In the genomic region with DNA sequence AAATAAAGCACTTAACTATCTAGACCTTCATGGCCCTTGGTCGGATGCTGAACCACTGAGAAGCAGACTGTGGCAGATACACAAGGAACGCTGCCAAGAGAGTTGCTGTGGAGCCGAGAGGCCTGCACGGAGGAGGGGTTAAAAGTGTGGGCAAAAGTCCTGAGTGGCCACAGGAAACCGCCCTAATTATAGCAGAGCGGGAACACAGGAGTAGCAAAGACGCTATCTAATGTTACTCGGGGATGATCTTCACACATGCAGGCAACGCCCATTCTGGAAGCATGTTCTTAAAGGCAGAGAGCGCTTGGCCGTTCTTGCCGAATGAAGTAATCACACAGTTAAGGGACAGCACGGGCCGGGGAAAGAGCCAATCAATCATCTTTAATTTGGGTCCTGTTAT, we compare ENCODE assay signal across 11 mouse cellular contexts. TPM values are rescaled to one million over a fixed set of nuclear protein-coding genes. Genes with fewer than 3 reads are reported as not detected.
DNase-seq lines count a peak whose midpoint lies in the region; ATAC-seq and TF ChIP-seq lines count a peak whose summit lies in the region.
"Had no signal": no experiment of that assay in that cellular context is flagged by ENCODE, and none has a peak within 500 bp of the region (broad histone marks: within the 10 kb centered on the region; RNA-seq: fewer than 3 reads in every experiment).

No protein-coding gene starts in this region.

- DNase-seq in forebrain, embryonic 11.5 days (ENCODE audit: low spot score) = no peak
- DNase-seq in kidney, adult 2 months = peak; percentile 62
- DNase-seq in MEL (ENCODE audit: low read depth, low spot score) = peak; percentile 82
- peak; percentile 24 to 39 for DNase-seq in heart, postnatal 14 days
- DNase-seq in spleen, postnatal 4 days (ENCODE audit: low spot score in 2 of 2) = no peak
- no peak for DNase-seq in urinary bladder, adult 2 months (ENCODE audit: low spot score)

- peak; percentile 12 to 58; a peak in 3 of 4 replicates for TF ChIP-seq EP300 in MEL (IDR thresholded peaks at IDR 0.05; ENCODE audit: low read depth in 1 of 2, low read length in 2 of 2)

- no peak overlapping the region for H3K9ac ChIP-seq in forebrain, embryonic 15.5 days (replicated peaks)
- no peak overlapping the region for H3K9ac ChIP-seq in forebrain, embryonic 11.5 days (ENCODE audit: low read length)
- H3K9ac ChIP-seq in kidney, embryonic 16.5 days (replicated peaks; ENCODE audit: low read length) = no peak overlapping the region
- peak overlapping the region; percentile 67 for H3K9ac ChIP-seq in MEL (ENCODE audit: control insufficient read depth, low read depth, low read length, poor library complexity, severe bottlenecking)

- TF ChIP-seq POLR2A in kidney, adult 2 months (IDR thresholded peaks at IDR 0.05; ENCODE audit: low read depth, low read length) = no peak
- TF ChIP-seq POLR2A in MEL (IDR thresholded peaks at IDR 0.05; ENCODE audit: control insufficient read depth in 1 of 2, insufficient read depth in 1 of 2, low read depth in 1 of 2, low read length in 2 of 2, poor library complexity in 1 of 2) = peak in 1 of 2 experiments; percentile 22; a peak in 1 of 4 replicates

- 86% methylated on average over 14 of the region's 14 CpGs for WGBS in forebrain, embryonic 15.5 days
- WGBS in forebrain, embryonic 11.5 days = 88% methylated on average over 14 of the region's 14 CpGs
- 51% methylated on average over 14 of the region's 14 CpGs for WGBS in kidney, adult 2 months
- 76% methylated on average over 14 of the region's 14 CpGs for WGBS in kidney, embryonic 16.5 days

- intact Hi-C loops in heart, postnatal 14 days (cut with DNase I) = loop anchor here (2.0 to 10.0 kb wide), 3 partner anchors 232 to 392 kb away; a partner anchor contains a TSS

- H3K4me3 ChIP-seq in forebrain, embryonic 15.5 days = no peak overlapping the region
- no peak overlapping the region for H3K4me3 ChIP-seq in forebrain, embryonic 11.5 days (ENCODE audit: low read depth, low read length)
- H3K4me3 ChIP-seq in kidney, adult 2 months (ENCODE audit: insufficient read depth, low read depth, low read length) = no peak overlapping the region
- no peak overlapping the region for H3K4me3 ChIP-seq in kidney, embryonic 16.5 days (ENCODE audit: low read length)
- H3K4me3 ChIP-seq in MEL (ENCODE audit: control insufficient read depth in 1 of 2, insufficient read depth in 1 of 2, low read depth in 2 of 2, low read length in 2 of 2) = peak overlapping the region in 1 of 2 experiments; percentile 37; a peak in 2 of 4 replicates

- H3K36me3 ChIP-seq in forebrain, embryonic 15.5 days = no peaks in the 10 kb centered on the region
- H3K36me3 ChIP-seq in forebrain, embryonic 11.5 days (ENCODE audit: control insufficient read depth, insufficient read depth, low read length) = no peaks in the 10 kb centered on the region
- H3K36me3 ChIP-seq in kidney, adult 2 months (ENCODE audit: control insufficient read depth, insufficient read depth, low read length) = no peaks in the 10 kb centered on the region
- H3K36me3 ChIP-seq in kidney, embryonic 16.5 days (ENCODE audit: insufficient read depth, low read length) = no peaks in the 10 kb centered on the region
- peaks cover 0 to 21% of the 10 kb centered on the region in 2 experiments; a peak in 2 of 4 replicates for H3K36me3 ChIP-seq in MEL (ENCODE audit: control insufficient read depth in 1 of 2, insufficient read depth in 2 of 2, low read length in 2 of 2)
- H3K36me3 ChIP-seq: G1E had no signal

- H3K4me1 ChIP-seq in forebrain, embryonic 15.5 days = no peaks in the 10 kb centered on the region
- H3K4me1 ChIP-seq in forebrain, embryonic 11.5 days (replicated peaks; ENCODE audit: control insufficient read depth, insufficient read depth, low read length) = no peaks in the 10 kb centered on the region
- no peaks in the 10 kb centered on the region; the same call in 1 of the 2 replicates for H3K4me1 ChIP-seq in kidney, adult 2 months (ENCODE audit: control insufficient read depth, insufficient read depth, low read length)
- no peaks in the 10 kb centered on the region for H3K4me1 ChIP-seq in kidney, embryonic 16.5 days (ENCODE audit: insufficient read depth, low read length)
- H3K4me1 ChIP-seq in MEL (ENCODE audit: control insufficient read depth in 1 of 2, insufficient read depth in 2 of 2, low read length in 2 of 2) = peaks cover 2 to 25% of the 10 kb centered on the region in 2 experiments; a peak in 3 of 4 replicates

- no peak for TF ChIP-seq CTCF in kidney, adult 2 months (conservative IDR thresholded peaks at IDR 0.05; ENCODE audit: insufficient read depth, insufficient read length, low read depth, low read length)
- no peak for TF ChIP-seq CTCF in MEL (IDR thresholded peaks at IDR 0.05 in 2 of 3, conservative IDR thresholded peaks at IDR 0.05 in 1 of 3; ENCODE audit: control insufficient read depth in 1 of 3, insufficient read depth in 1 of 3, low read depth in 2 of 3, low read length in 3 of 3, poor library complexity in 1 of 3, severe bottlenecking in 1 of 3)

- H3K4me2 ChIP-seq in forebrain, embryonic 15.5 days (replicated peaks) = no peak overlapping the region
- no peak overlapping the region for H3K4me2 ChIP-seq in forebrain, embryonic 11.5 days (ENCODE audit: low read depth, low read length, severe bottlenecking)
- H3K4me2 ChIP-seq in kidney, embryonic 16.5 days (replicated peaks; ENCODE audit: low read depth, low read length) = no peak overlapping the region

- H3K27me3 ChIP-seq in forebrain, embryonic 15.5 days = no peaks in the 10 kb centered on the region
- H3K27me3 ChIP-seq in forebrain, embryonic 11.5 days (ENCODE audit: control insufficient read depth, insufficient read depth, low read length) = no peaks in the 10 kb centered on the region
- no peaks in the 10 kb centered on the region for H3K27me3 ChIP-seq in kidney, adult 2 months (replicated peaks; ENCODE audit: control insufficient read depth, insufficient read depth, low read length)
- H3K27me3 ChIP-seq in kidney, embryonic 16.5 days (ENCODE audit: insufficient read depth, low read length) = 0 out of 2 replicates have a peak, but pooled peaks cover 2% of the 10 kb centered on the region
- H3K27me3 ChIP-seq in MEL (ENCODE audit: control insufficient read depth in 1 of 2, insufficient read depth in 2 of 2, low read length in 2 of 2) = no peaks in the 10 kb centered on the region
- H3K27me3 ChIP-seq: megakaryocyte, embryonic 14.5 days had no signal

- H3K9me3 ChIP-seq in forebrain, embryonic 15.5 days = no peaks in the 10 kb centered on the region
- H3K9me3 ChIP-seq in forebrain, embryonic 11.5 days (ENCODE audit: control insufficient read depth, low read length) = no peaks in the 10 kb centered on the region
- no peaks in the 10 kb centered on the region for H3K9me3 ChIP-seq in kidney, embryonic 16.5 days (ENCODE audit: low read length)
- H3K9me3 ChIP-seq in MEL (replicated peaks; ENCODE audit: insufficient read depth, low read length) = no peaks in the 10 kb centered on the region

- TF ChIP-seq RAD21 in MEL (IDR thresholded peaks at IDR 0.05; ENCODE audit: low read depth, low read length) = no peak

- peak; percentile 6; the same call in 1 of the 2 replicates for ATAC-seq in forebrain, embryonic 15.5 days (replicated peaks)
- no peak for ATAC-seq in forebrain, embryonic 11.5 days (replicated peaks; ENCODE audit: low FRiP score)
- no peak for ATAC-seq in kidney, embryonic 16.5 days (ENCODE audit: low FRiP score, low TSS enrichment)

- H3K27ac ChIP-seq in forebrain, embryonic 15.5 days (replicated peaks) = no peak overlapping the region
- H3K27ac ChIP-seq in forebrain, embryonic 11.5 days (ENCODE audit: low read depth, low read length) = no peak overlapping the region
- H3K27ac ChIP-seq in kidney, adult 2 months (ENCODE audit: insufficient read depth, low read depth, low read length) = no peak overlapping the region
- H3K27ac ChIP-seq in kidney, embryonic 16.5 days (ENCODE audit: low read length) = no peak overlapping the region
- peak overlapping the region; percentile 73 for H3K27ac ChIP-seq in MEL (ENCODE audit: control insufficient read depth, low read depth, low read length)

- no peaks in the 10 kb centered on the region for H3K79me2 ChIP-seq in MEL (ENCODE audit: control insufficient read depth, insufficient read depth, low read length, poor library complexity)

TF ChIP-seq in MEL, 35 proteins besides CTCF, POLR2A, EP300 and RAD21 (continues in another document):
- TF ChIP-seq MXI1 (IDR thresholded peaks at IDR 0.05; ENCODE audit: low read depth, low read length) = no peak
- TF ChIP-seq SMC3 (IDR thresholded peaks at IDR 0.05; ENCODE audit: low read depth, low read length) = no peak
- no peak for TF ChIP-seq TCF12 (IDR thresholded peaks at IDR 0.05; ENCODE audit: low read depth, low read length)
- TF ChIP-seq SIN3A (IDR thresholded peaks at IDR 0.05; ENCODE audit: low read length) = no peak
- TF ChIP-seq TBP (IDR thresholded peaks at IDR 0.05; ENCODE audit: low read depth, low read length) = peak; percentile 54; the same call in 1 of the 2 replicates
- TF ChIP-seq MAX (IDR thresholded peaks at IDR 0.05; ENCODE audit: low read length) = peak; percentile 85
- TF ChIP-seq GATA1 (IDR thresholded peaks at IDR 0.05; ENCODE audit: low read depth, low read length) = peak; percentile 30; the same call in 1 of the 2 replicates
- no peak for TF ChIP-seq KAT2A (conservative IDR thresholded peaks at IDR 0.05; ENCODE audit: low read depth, low read length)

RNA-seq across cellular contexts. Expression of a gene that starts 1.4 kb away (rescaled TPM):
- polyA plus RNA-seq in forebrain, embryonic 15.5 days (2015; fragmentation: Nextera tagmentation; extraction: Ambion mirVana) = 0.18 and 0.37 TPM in 2 replicates
- polyA plus RNA-seq in forebrain, embryonic 11.5 days (2014; fragmentation: Nextera tagmentation; extraction: Ambion mirVana) = not detected in 2 replicates
- 28.8 and 35.3 TPM in 2 replicates for polyA plus RNA-seq in kidney, adult 2 months (2012; rRNA removed)
- 23.3 and 28.9 TPM in 2 replicates for polyA plus RNA-seq in kidney, embryonic 16.5 days (2015; fragmentation: Nextera tagmentation; extraction: Ambion mirVana)
- total RNA-seq in MEL (2012; rRNA removed) = 4.7 and 10.3 TPM in 2 replicates
- 10 to 100 TPM in 1 of 2 experiments, not detected in 1; 10.8 TPM for polyA plus RNA-seq in MEL (2012; ENCODE audit: insufficient read depth in 1 of 2, insufficient read length in 2 of 2, low read depth in 1 of 2, low replicate concordance in 2 of 2, missing spikeins in 1 of 2)
- 10 to 100 TPM; 38.1 to 40.7 TPM for total RNA-seq in heart, postnatal 14 days (2021)
- polyA plus RNA-seq in urinary bladder, adult 2 months (2012; rRNA removed) = 29.3 and 33.6 TPM in 2 replicates
- total RNA-seq: G1E; neutrophil, adult 5-6 weeks had no signal
- polyA plus RNA-seq: G1E had no signal

RNA-seq across cellular contexts. Expression of a gene that starts 31.2 kb away (rescaled TPM):
- polyA plus RNA-seq in forebrain, embryonic 15.5 days (2015; fragmentation: Nextera tagmentation; extraction: Ambion mirVana) = 0.37 TPM in 1 of 2 replicates, not detected in the other
- not detected in 2 replicates for polyA plus RNA-seq in forebrain, embryonic 11.5 days (2014; fragmentation: Nextera tagmentation; extraction: Ambion mirVana)
- polyA plus RNA-seq in kidney, adult 2 months (2012; rRNA removed) = 1,525 and 1,684 TPM in 2 replicates
- 132 and 211 TPM in 2 replicates for polyA plus RNA-seq in kidney, embryonic 16.5 days (2015; fragmentation: Nextera tagmentation; extraction: Ambion mirVana)
- total RNA-seq in MEL (2012; rRNA removed) = not detected in 2 replicates
- not detected for polyA plus RNA-seq in MEL (2012; ENCODE audit: insufficient read depth in 1 of 2, insufficient read length in 2 of 2, low read depth in 1 of 2, low replicate concordance in 2 of 2, missing spikeins in 1 of 2)
- total RNA-seq in heart, postnatal 14 days (2021) = not detected
- 12.4 and 13.1 TPM in 2 replicates for polyA plus RNA-seq in urinary bladder, adult 2 months (2012; rRNA removed)
- total RNA-seq: G1E; neutrophil, adult 5-6 weeks had no signal
- polyA plus RNA-seq: G1E had no signal

Comparison
In these comparisons a context has a peak if more than half of its experiments do, and no peak if none do; other contexts are left out.
1. DNase-seq: peak in kidney, adult 2 months (single experiment), MEL (single experiment) and heart, postnatal 14 days (2 of 2); none in forebrain, embryonic 11.5 days (single experiment), spleen, postnatal 4 days (0 of 2) and urinary bladder, adult 2 months (single experiment).